Mouse (Mus musculus) kidney, adult 9 months (tissue): ENCODE measurements at regions not wholly inside any gene's neighbourhood (a gene's known extent, or its start where the extent isn't known, plus 50 kb on each side); places are given as distances from the start of the nearest gene placed in this dataset.

Source experiments
- DNase-seq: peaks from one replicate; pipeline ENCODE4 v3.0.0; 2022

- DNase-seq, result no peak
Observed at GRCm38 (mm10) chr3:78755686-78756476, 530.4 kb downstream of the Rapgef2 start.

GRCm38 (mm10) chr3:78736111-78736510, 550.2 kb downstream of the Rapgef2 start:
- no peak for DNase-seq

- no peak for DNase-seq
Observed at GRCm38 (mm10) chr3:78716691-78717090, 569.6 kb downstream of the Rapgef2 start.

GRCm38 (mm10) chr3:78707687-78708086, 578.6 kb downstream of the Rapgef2 start:
- no peak for DNase-seq

GRCm38 (mm10) chr3:78698936-78699335, 587.4 kb downstream of the Rapgef2 start:
- DNase-seq, result no peak

GRCm38 (mm10) chr3:78691499-78691898, 594.8 kb downstream of the Rapgef2 start:
- DNase-seq, result no peak

- no peak for DNase-seq
Observed at GRCm38 (mm10) chr3:78677656-78678055, 608.7 kb downstream of the Rapgef2 start.

GRCm38 (mm10) chr3:78676806-78677205, 609.5 kb downstream of the Rapgef2 start:
- DNase-seq, result no peak

- DNase-seq, result no peak
Observed at GRCm38 (mm10) chr3:78674529-78675187, 611.7 kb downstream of the Rapgef2 start.

- no peak for DNase-seq
Observed at GRCm38 (mm10) chr3:78668050-78668449, 618.3 kb downstream of the Rapgef2 start.

GRCm38 (mm10) chr3:78667374-78668023, 618.8 kb downstream of the Rapgef2 start:
- no peak for DNase-seq

- DNase-seq, result no peak
Observed at GRCm38 (mm10) chr3:78648115-78648514, 638.2 kb downstream of the Rapgef2 start.

- no peak for DNase-seq
Observed at GRCm38 (mm10) chr3:78635386-78635785, 650.9 kb downstream of the Rapgef2 start.

GRCm38 (mm10) chr3:78618900-78619299, 667.4 kb downstream of the Rapgef2 start:
- DNase-seq, result peak; percentile 32

GRCm38 (mm10) chr3:78594718-78595236, 691.5 kb downstream of the Rapgef2 start:
- no peak for DNase-seq

- no peak for DNase-seq
Observed at GRCm38 (mm10) chr3:78594305-78594704, 692.0 kb downstream of the Rapgef2 start.

GRCm38 (mm10) chr3:78586639-78587038, 699.7 kb downstream of the Rapgef2 start:
- no peak for DNase-seq

- DNase-seq, result peak; percentile 64
Observed at GRCm38 (mm10) chr3:78581868-78582267, 704.4 kb downstream of the Rapgef2 start.

- DNase-seq, result no peak
Observed at GRCm38 (mm10) chr3:78581100-78581499, 705.2 kb downstream of the Rapgef2 start.

GRCm38 (mm10) chr3:78575667-78576464, 710.5 kb downstream of the Rapgef2 start:
- no peak for DNase-seq

GRCm38 (mm10) chr3:78574807-78575206, 711.5 kb downstream of the Rapgef2 start:
- peak; percentile 88 for DNase-seq

GRCm38 (mm10) chr3:78573299-78573698, 713.0 kb downstream of the Rapgef2 start:
- DNase-seq, result peak; percentile 30

GRCm38 (mm10) chr3:78564926-78565325, 721.4 kb downstream of the Rapgef2 start:
- DNase-seq, result peak; percentile 79
